Mouse (Mus musculus) erythroblast, embryonic 14.5 days (primary cell): ENCODE results near the gene Pdrg1.

Experiments used
- GATA1 ChIP-seq: IDR thresholded peaks from 2 replicates; pipeline ENCODE4 v1.6.1; 2012; ENCODE audit warnings: low read length, inconsistent platforms, mixed read lengths
- TAL1 ChIP-seq: IDR thresholded peaks from 3 replicates; pipeline ENCODE4 v1.6.1; 2012; ENCODE audit warnings: low read length, inconsistent platforms, mixed read lengths

DNA sequence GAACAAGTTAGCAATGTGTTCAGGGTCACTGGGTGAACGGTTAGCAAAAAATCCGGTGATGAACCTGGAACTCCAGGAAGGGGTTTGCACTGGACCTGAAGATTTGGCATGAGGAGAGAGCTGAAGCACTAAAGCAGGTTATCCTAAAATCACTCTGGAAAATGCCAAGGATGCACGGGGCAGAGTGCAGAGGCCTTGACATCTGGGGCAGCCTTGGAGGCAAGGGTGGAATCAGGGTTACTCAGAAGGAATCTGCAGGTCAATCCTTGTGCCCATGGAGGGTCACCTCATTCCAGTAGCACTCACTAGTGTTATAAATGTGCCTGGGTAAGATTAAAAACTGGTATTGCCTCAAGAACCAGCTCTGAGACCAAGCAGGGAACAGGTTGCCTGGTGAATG, 9.2 kb downstream of the Pdrg1 start:
- TF ChIP-seq TAL1 (no peak), GATA1 (no peak)
